Mouse (Mus musculus) small intestine, adult 10 weeks (tissue): ENCODE data around the gene Card10. TPM values are rescaled to one million over a fixed set of nuclear protein-coding genes. Genes with fewer than 3 reads are reported as not detected.

ENCODE experiments used
- polyA plus RNA-seq: library from polyadenylated mRNA; stranded (reverse); fragments of 350-450 nt; fragmentation: Illumina TruSeq; extraction: RNeasy Lipid Tissue Mini Kit (QIAGEN cat#74804); gene quantifications from one replicate; pipeline ENCODE4 v1.2.3, GENCODE M21; 2014; ENCODE audit warnings: low replicate concordance

Gene Card10
- 0.37 TPM for polyA plus RNA-seq

GRCm38 (mm10) chr15:78802776-78803391 is at the start of gene Card10:
Gene Card10 (minus strand): TSS chr15:78803042.

GRCm38 (mm10) chr15:78842371-78843163 is 39.7 kb upstream of the Card10 start, which contains the start of gene Cdc42ep1:
Gene Cdc42ep1 (plus strand): TSS chr15:78842624.

GRCm38 (mm10) chr15:78773290-78773729 is 29.5 kb downstream of the Card10 start, which contains the start of gene Mfng:
Gene Mfng (minus strand): TSS chr15:78773475.

Other genes starting within 250 kb of the Card10 start
- 1.7 TPM for gene Rac2, start 230.3 kb downstream of the Card10 start, polyA plus RNA-seq
- gene Cyth4, start 206.0 kb downstream of the Card10 start, polyA plus RNA-seq, result 1.2 TPM
- gene Elfn2, start 84.3 kb downstream of the Card10 start, polyA plus RNA-seq, result not detected
- gene Mfng, start 29.6 kb downstream of the Card10 start, polyA plus RNA-seq, result 0.63 TPM
- not detected for gene Cdc42ep1, start 39.6 kb upstream of the Card10 start, polyA plus RNA-seq
- gene Lgals2, start 52.5 kb upstream of the Card10 start, polyA plus RNA-seq, result 283 TPM
- not detected for gene Gga1, start 74.1 kb upstream of the Card10 start, polyA plus RNA-seq
- gene Gm49510, start 96.6 kb upstream of the Card10 start, polyA plus RNA-seq, result not detected
- gene Sh3bp1, start 96.7 kb upstream of the Card10 start, polyA plus RNA-seq, result 1.9 TPM
- 0.22 TPM for gene Pdxp, start 110.9 kb upstream of the Card10 start, polyA plus RNA-seq
- gene Lgals1, start 123.7 kb upstream of the Card10 start, polyA plus RNA-seq, result not detected
- gene Nol12, start 131.9 kb upstream of the Card10 start, polyA plus RNA-seq, result 1.3 TPM
- gene Triobp, start 144.7 kb upstream of the Card10 start, polyA plus RNA-seq, result 1.0 TPM
- 171 TPM for gene H1f0, start 225.4 kb upstream of the Card10 start, polyA plus RNA-seq
- gene Galr3, start 238.8 kb upstream of the Card10 start, polyA plus RNA-seq, result not detected